Mouse (Mus musculus) v-Abl transformed pro-B cells (cell line): ENCODE measurements around the gene Olfr486.
"Not testable (repeated sequence)": the region's sequence is repeated elsewhere in the genome, so short reads cannot be mapped to it uniquely, and the experiment has no call there.

Experiments used
- in situ Hi-C, 2 experiments: fragments of 400-800 bp; cut with MboI; formaldehyde crosslinking; loops; one replicate each; pipeline ENCODE4 v1.15.1; 2025; ENCODE audit not compliant: unreplicated experiment in 2 of 2

Olfr486 gene

GRCm38 (mm10) chr7:108172642-108173041 is at the start of gene Olfr486:
TSS of gene Olfr486 (minus strand) at chr7:108172742.
- in situ Hi-C loops, result not testable (repeated sequence)

GRCm38 (mm10) chr7:108214536-108214935 is 42.0 kb upstream of the Olfr486 start, which contains the start of gene Olfr487:
TSS of gene Olfr487 (minus strand) at chr7:108214636.
- in situ Hi-C loops, result not testable (repeated sequence)

DNA sequence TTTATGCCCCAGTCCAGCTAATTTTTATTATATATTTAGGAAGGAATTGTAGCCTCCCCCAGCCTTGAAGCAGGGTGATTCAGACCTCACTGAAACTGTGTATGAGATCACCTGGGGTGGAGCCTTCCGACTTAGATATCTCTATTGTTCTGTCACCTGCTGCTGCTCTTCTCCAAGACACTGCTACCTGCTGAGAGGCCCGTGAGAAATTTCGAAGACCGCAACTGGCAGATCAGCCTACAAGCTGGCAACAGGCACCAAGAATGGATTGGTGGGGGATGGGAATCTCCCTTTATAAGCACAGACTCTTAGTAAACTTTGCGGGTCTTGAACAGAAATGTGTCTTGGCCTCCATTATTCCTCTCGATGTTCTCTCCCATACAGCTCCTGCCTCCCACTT is 24.4 kb upstream of the Olfr486 start:
- in situ Hi-C loops, result no loop called here

GRCm38 (mm10) chr7:108196337-108196736 is 23.8 kb upstream of the Olfr486 start:
- in situ Hi-C loops, result not testable (repeated sequence)

DNA sequence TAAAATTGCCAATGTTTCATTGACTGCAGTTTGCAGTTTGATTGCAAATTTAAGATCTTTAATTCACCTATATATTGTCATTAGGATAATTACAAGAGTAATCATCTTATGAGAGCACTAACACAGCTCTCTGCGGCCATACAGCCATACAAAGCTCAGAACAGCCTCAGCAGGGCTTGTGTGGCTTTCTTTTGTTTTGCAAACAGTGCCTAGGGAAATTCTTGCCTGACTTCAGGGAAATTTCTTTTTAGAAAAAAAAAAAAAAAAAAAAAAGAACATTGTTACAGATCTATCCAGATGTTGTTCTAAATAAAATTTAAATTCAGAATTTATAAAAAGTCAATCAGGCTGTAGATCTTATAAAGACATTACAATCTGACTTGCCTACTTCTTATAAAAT is 20.2 kb upstream of the Olfr486 start:
- in situ Hi-C loops, result not testable (repeated sequence)

GRCm38 (mm10) chr7:108191196-108191595 is 18.7 kb upstream of the Olfr486 start:
- in situ Hi-C loops, result not testable (repeated sequence)

DNA sequence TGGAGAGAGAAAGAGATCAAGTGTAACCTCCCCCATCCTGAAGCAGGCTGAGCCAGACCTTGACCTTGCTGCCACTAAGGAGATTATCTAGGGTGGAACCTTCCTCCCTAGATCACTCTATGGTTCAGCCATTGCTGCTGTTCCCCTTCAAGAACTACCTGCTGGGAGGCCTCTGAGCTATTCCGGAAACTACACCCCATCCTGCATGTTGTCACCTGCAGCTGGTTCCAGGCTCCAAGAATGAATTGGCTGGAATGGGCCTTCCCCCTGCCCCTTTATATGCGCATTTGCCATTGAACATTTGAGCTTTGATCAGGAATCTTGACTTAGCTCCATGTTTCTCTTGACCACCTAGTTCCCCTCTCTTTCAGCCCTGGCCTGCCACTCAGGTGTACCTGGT is 12.7 kb upstream of the Olfr486 start:
- in situ Hi-C loops, result not testable (repeated sequence)

- in situ Hi-C loops, result not testable (repeated sequence)
Observed at GRCm38 (mm10) chr7:108184401-108184800, 11.9 kb upstream of the Olfr486 start.

DNA sequence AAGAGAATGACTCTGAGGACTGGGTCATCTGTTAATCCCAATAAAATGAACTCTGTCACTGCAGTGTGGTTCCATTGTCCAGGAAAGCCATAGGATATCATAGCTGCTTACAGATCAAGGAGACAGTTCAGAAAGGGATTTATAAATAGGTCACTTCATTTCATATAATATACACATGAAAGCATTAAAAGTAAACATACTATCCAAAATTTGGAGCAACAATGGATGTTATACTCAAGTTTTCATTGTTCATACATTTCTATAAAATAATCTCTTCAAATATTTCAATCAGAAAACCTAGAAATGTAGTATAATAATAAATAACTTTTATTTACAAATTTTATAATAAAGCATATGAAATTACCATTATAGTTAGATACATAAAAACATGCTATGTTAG is 12.8 kb downstream of the Olfr486 start, which contains the start of gene Olfr485:
Gene Olfr485, minus strand, starts transcription at position 101 of the 400 bp plus-strand sequence.
- in situ Hi-C loops, result no loop called here

DNA sequence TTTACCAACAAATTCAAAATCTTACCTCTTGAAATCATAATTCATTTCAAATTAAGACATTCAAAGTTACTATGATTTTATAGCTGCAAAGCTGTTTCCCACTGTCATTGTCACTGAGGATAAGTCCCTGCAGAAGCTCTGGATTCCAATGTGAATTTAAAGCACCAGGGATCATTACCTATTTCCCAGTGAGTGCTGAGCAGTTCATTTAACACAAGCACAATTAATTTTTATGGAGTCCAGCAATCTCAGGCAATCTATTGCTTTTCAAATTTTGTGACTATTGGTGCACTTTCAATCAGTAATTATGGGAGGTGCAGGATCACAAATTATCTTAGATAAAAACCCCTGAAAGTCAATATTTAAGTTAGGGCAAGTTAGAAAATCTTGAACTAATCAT is 45.2 kb downstream of the Olfr486 start, which contains the start of gene Olfr484:
Gene Olfr484, minus strand, starts transcription at position 101 of the 400 bp plus-strand sequence.
- in situ Hi-C loops, result no loop called here
